Mouse (Mus musculus): ENCODE measurements at regions not wholly inside any gene's neighbourhood (a gene's known extent, or its start where the extent isn't known, plus 50 kb on each side); places are given as distances from the start of the nearest gene placed in this dataset.

DNA sequence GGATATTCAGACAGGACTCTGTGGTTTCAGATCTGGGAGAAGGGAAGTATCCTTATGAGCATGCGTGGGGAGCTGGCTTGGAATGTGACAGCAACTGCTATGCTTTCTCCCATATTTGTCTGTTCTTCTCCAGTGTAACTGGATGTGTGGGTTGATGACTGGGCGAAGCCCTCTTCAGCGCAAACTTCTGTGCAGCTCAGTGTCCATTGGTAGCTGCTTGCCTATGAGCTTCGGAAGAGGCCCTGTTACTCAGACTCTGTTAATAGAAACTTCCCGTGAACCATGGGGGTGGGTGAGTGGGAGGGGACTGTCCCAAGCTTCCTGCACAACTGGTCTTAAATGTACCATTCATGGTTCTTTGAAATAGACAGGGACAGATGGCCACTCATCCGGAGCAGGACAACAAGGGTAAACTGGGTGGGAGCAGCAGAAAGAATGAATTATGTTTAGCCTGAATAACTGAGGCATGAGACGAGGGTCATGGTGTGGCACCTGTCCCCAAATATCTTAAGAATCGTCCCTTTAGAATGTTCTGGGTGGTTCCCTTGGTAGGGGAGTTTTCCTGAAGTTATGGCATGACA, 141.1 kb upstream of the Plxnc1 start:
- DNase-seq: no peak

DNA sequence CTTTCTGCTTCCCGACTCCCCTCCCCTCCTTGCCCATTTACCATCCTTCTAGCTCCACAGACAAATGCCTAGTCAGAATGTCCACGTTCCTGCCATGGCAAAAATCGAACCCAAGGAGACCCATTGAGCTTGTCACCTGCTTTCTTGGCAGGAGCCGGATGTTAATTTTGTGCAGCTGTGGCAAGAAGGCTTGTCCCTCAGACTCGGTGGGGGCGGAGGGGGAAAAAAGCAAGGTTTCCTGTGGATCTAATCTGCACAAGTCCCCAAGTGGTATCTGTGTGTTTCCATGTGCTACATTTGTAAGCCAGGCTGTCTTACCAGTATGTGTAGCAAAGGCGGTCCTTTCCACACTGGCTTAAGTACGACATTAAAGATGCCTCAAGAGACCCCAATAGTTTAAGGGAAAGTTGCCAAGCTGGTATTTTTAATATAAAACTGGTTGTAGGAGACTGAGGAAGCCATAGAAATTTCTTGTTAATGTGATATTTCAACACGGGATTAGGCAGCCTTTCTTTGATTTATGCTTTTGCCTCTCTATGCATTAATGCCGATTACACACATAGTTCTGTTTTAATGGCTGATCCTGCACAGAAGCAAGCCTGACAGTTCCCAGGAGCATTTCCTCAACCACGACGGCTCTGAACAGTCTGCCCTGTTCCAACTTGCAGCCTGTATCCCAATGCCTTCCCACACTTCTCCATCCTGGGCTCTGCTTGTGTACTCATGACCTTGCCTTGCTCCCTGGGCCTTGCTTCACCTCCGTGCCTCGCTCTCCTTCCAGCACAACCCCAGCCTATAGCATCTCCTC, 138.9 kb upstream of the Plxnc1 start:
- no peak for DNase-seq

DNA sequence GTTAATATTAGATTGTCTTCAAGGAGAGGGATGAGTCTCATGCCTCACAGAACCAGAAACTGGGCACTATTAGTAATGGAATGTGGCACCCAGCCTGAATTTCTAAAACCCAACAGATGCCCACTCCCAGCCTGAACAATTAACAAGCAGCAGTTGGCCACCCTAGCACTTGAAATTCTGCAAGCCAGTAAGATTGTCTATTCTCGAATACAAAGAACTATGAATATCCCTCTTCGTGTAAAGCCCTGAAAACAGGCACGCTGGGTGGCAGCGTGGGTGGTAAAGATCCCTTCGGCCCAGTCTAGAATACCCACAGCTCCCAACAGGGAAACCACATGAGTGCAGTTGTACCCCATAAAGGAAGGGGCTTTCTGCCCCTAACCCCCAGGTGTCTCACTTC, 138.0 kb upstream of the Plxnc1 start:
- DNase-seq: no peak

DNA sequence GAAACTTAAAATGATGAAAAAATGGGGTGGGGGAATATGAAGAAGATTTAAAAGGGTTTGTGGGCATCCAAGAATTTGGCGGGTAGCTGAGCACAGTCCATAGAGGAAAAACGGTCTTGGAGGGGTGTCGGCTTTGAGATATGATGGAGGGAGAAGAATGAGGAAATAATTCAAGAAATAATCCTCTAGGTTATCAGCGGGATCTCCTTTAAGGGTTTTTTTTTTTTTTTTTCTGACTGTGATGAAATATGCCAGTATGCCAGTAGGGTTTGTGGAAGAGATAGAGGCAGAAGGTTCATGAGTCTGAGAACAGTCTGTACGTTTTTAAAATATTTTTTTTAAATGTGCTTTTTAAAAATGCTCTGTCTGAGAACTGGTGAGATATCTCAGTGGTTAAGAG, 135.3 kb upstream of the Plxnc1 start:
- no peak for DNase-seq

DNA sequence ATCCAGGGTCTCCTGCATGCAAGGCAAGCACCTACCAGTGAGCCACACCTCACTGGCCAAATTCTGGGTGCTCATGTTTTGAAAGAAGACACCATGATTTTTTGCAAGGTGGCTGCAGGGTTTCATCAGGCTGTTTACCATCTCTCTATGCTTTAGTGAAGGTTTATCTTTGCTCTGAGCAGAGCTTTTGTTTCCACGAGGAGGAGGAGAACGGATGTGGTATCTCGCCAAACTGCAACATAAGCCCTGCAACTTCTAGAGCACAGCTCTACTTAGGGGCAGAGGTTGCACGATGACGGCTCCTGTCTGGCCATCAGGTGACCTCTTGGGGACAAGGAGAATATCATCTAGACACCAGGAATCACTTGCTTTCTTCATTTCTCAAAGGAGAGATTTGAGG, 131.8 kb upstream of the Plxnc1 start:
- no peak for DNase-seq

DNA sequence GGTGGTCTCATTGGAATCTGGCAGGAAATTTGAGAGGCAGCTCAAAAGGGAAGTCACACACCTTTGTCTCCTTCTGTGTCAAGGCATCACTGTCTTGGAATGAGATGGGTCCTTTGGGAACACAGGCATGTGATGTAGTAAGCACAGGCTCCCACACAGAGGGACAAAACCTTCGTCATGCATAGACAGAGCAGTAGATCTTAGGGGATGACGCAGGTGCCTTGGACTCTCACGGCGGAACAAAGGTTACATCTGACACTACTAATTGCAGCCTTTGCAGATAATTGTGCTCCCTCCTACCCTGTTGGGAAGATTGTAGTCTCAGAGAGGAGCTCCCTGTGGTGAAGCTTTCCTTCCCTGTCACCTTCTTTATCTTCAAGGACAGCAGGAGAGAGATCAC, 131.3 kb upstream of the Plxnc1 start:
- no peak for DNase-seq

DNA sequence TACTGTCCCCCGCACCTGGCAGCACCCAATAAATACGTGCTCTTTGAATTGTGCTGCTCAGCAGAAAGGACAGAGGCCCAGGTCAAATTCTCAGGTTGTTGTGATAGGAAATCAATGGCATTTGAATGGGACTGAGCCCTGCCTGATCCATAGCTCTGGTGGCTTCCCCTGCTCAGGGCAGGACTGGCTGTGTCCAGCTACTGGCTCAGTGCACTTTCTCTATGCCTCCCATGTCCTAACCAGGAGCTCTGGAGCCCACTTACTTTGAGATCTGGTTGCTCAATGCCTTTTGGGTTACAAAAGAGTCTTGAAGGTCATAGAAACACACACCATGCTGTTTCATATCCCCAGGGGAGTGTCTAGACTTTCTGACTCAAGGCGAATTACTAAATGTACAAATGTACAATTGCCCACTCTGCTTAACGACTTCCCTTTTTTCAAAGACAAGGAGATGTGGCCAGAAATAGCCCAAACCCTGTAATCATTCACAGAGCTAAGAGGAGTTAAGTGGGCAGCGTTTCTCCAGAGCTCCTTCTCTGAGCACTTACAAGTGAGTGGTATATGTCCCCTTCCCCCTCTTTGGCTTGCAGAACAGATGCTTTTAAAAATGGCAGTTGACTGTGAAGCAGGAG, 130.4 kb upstream of the Plxnc1 start:
- DNase-seq: no peak

DNA sequence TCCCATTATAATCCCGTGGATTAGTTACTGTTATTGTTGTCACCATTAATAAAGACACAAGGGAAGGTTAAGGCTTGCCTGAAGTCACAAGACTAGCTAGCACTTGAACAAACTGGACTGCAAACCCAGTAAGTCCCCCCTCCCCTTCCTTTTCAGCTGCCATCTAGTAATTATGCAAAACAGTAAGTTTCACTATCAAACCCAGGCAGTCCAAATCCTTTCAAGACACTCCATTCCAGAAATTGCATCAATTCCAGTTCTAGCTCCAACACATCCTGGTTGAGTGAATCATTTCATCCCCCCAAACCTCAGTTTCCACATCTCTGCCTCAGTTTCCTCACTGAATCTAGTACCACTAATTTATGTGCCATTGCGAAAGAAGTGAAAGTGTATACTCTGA, 129.7 kb upstream of the Plxnc1 start:
- DNase-seq: no peak

DNA sequence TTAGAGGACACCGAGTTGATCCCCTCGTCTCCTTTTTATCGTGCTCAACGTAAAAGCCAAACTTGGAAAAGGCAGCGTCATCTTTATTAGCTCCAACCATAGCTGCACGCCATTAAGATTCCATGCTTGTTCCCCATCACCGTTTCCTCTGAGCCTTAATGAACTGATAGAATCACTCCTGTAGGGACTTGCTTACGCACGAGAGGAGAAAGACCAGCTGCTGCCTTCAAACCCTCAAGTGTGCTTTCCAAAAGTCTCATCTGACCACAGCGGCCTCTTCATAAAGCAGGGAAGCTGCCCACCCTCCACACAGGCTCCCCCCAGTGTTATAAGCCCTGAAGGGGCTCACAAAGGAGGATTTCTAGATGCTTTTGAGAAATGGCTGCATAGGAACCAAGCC, 123.3 kb upstream of the Plxnc1 start:
- no peak for DNase-seq

DNA sequence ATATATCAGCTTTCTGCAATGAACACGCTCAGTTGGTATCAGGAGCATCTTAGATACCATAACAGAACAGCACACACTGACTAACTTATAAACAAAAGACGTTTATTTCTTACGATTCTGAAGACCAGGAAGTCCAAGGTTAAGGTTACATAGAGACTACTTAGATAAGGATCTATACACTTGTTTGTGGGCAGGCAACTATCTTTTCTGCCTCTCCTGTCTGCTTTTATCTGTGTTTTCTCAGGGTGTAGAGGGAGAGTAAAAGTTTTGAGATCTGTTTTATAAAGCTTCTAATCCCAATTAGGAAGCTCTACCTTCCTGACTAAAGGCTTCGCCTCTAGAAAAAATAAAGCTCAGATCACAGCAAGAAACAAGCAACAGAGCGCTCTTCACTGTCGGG, 122.1 kb upstream of the Plxnc1 start:
- no peak for DNase-seq

DNA sequence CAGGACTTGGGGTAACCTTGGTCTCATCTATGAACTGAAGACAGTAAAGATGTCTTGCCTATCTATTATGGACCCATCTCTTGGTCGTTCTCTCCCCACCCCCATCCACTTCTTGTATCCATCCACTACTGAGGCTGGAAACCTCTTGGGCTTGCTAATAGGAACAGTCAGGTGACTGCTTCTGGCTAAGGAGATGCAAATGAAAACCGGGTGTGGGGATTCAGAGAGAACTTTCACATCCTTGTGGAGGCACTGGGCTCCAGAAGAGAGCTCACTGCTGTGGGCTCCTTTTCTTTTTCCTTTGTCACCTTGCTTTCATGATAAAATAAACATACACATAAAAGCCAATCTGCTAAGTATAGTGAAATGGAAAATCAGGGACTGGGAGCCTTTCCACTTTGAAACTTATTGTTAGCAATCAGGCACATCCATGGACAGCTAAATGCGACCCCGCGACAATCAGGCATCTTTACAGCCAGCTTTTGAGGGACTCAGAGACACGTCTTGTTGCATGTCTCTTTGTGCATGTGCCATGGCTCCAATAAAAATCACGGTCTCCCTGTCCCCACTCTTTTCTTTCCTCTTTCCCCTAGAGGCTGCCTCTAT, 115.0 kb upstream of the Plxnc1 start:
- DNase-seq: peak; percentile 30

DNA sequence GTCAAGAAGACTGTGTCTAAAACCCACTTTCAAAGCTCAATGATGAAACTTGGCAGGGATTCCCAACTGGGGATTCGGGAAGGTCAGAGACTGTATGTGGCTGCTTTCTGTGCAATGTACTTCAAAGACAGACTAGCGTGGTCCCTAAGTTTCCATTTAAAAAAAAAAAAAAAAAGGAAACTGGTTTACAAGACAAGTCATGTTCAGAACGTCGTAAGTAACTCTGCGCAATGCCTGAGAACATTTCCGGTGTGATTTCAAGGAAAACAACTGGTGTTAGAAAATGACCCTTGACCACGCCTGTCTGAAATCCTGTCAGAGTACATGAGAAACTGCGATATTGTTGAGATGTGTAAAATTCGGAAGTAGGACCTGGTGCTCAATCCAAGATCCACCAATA, 114.4 kb upstream of the Plxnc1 start:
- DNase-seq: no peak

DNA sequence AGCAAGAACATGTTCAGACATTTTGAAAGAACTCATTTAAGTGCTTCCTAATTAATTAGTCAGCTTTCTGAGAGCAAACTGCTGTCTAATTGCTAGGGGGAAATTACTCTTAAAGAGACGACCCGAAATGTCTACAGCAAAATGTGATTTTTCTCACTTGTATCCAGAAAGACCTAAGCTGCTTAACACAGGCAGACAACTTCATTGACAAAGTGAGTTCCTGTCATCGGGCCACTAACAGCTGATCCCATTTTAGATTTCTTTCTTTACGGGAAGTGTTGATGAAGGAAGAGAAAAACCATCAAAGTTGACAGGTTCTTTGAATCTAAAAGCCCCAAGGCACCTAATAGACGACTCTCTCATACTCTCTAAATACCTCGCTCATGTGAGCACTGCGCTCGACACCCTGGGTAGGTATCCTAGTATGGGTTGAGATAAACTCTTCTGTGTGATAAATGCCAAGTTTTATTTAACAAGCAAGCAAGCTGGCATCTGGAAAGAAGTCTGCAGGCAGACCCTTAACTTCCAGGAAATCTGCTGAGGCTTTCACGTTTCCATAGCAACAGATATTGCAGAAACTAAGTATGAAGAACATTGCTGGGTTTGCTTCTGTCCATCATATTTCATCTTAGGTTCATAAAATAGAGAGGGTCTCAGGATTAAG, 112.5 kb upstream of the Plxnc1 start:
- DNase-seq: no peak

DNA sequence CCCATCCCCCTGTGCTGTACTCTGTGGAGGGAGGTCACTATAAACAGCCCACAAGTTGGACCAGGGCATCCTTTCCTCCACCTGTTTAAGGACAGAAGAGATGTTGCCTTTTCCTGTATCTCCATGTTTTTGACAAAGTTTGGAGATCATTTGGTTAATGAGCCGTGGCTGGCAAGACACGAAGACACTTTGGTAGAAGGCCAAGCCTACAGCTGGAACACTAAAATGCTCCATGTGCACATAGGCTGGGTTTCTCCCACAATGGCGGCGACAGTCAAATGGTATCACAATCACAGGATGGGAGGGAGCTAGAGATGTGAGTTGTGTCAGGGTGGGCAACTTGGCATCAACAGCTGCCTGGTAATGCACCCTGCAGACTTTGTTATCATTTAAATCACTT, 111.9 kb upstream of the Plxnc1 start:
- DNase-seq: no peak

DNA sequence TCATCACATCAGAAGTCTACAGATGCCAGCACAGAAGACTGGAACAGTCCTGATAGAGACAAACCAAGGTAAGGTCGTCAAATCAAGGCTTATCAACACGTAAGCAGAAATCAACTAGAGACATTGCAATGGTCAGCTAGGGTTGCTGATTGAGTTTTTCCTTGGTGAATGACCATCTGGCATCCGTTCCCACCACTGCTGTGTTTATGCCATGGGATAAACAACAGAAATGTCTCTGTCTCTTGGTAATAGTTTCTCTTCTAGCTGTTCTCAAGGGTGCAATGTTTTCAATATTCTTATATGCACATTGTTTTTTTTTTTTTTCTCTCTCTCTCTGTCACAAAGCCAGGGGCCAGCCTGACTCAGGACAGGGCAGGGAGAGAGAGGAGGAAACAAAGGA, 110.2 kb upstream of the Plxnc1 start:
- no peak for DNase-seq

DNA sequence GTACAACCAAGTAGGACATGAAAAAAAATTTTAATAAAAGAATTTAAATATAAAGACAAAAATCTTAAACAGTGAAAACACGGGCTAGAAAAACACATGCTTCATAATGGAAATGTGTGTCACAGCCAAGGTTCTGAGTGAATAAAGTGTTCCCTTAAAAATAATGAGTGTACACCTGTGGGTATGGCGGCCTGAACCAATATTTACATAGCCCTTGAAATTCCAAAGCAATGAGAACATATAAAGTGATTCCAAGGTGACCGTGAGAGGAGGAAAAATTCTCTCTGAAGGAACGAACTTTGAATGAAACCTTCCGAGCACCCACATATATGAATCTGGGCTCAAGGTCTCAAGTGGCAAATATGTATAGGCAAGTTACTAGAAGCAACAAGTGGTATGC, 104.2 kb upstream of the Plxnc1 start:
- no peak for DNase-seq

DNA sequence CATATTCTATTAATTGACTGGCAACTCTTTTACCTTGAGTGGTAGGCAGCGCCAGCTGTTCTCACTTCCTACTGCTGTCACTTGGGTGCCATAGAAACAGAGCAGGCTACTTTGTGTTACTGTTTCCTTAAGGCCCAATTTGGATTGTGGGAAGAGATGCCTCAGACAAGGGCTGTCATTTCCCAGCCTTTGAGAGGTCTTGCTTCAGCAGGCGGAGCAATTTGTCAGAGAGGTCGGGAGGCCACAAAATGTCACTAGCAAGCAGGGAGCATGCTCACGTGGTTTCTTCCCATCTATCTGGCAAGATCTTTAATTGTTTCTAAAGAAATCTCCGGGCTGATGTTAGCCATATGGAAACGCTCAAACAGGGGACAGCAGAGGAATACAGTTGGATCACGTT, 99.3 kb upstream of the Plxnc1 start:
- DNase-seq: peak; percentile 47

DNA sequence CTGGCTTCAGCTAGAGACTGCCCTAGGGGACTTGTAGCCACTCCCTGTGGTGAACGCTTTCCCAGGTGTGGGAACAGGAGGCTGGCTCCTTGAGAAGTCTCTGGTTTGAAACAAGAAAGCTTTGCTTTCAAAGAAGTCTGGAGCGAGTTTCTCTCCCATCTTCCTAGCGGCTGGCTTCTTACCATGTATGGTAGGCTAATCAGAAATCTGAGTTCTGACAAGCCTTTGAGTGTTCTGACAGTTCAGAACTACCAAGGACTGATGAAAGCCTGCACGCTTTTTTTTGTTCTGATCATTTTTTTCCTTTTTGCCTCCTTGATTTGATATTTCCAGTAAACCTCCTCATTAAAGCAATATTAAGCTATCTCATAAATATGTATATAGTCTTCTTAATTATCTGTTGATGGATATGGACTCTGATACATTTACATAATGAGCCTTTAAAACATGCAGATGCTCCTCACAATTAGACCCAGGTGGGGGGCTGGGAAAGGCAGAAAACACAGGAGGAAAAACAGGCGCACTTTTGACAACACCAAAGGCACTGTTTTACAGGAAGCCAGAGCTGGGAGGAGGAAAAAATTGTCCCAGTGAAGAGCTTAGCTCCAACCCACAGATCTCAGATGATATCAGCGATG, 95.7 kb upstream of the Plxnc1 start:
- DNase-seq: no peak

DNA sequence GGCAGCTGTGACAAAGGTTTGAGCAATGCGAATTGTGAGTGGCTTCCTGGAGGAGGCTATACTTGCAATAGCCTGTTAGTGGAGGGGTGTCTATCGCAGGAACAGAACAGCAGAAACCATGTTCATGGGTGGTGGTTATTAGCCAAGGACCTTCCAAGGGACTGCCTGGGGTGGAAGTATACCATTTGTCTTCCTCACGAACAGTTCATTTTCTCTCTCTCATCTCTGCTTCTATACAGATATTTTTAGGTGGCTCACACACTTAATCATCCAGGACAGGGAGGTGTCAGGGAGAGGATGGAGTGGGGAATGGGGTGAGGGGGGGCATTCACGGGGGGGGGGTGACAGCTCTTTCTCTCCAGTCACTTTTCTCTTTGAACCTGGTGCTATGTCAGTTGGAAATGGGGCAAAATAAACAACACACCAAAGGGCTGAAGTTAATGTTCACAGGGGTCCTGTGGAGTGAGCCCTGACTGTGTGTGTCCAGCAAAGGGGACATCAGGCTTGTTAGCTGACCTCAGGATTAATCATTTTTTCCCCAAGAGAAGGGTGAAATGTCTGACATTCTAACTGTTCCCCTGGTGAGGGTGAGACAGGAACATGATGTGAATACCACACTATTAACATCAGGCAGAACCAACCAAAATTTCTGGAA, 91.5 kb upstream of the Plxnc1 start:
- no peak for DNase-seq

DNA sequence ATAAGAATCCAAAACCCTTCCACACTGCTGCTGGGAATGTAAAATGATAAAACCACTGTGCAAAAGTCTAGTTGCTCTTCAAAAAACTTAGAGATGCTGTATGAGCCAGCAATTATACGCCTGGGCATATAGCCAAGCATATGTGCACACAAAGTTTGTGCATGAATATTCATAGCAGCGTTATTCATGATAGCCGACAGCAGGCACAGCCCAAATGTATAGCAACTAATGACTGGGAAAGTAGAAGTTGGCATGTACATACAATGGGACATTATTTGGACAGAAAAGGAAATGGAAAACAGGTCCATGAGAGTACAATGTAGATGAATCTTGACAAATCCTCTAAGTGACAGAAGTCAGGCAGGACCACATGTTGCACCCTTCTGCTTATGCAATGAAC, 90.7 kb upstream of the Plxnc1 start:
- DNase-seq: no peak

DNA sequence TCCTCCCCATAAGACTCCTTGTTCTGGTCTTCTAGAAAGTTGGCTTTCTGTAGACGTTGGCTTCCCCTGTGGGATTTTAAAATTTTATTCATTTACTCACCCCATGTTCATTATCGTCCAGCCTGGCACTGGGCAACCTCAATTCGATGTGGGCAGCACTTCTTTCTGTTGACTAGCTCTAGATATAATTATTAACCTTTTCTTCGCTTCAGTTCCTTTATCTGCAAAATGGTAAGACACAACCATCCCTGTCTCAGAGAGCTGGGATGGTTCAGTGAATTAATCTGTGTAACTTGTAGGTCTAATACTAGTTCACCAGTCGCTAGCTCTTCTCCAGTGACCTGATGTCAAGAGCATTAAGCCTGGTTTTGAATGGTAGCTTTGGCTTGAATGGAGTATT, 89.9 kb upstream of the Plxnc1 start:
- no peak for DNase-seq

Data from embryo, embryonic 11 days (tissue).